17 mouse cellular contexts compared by ENCODE assay signal in genomic region chr15:85966032-85966431, GRCm38 (mm10).
"Had no signal": no experiment of that assay in that cellular context is flagged by ENCODE, and none has a peak within 500 bp of the region (broad histone marks: within the 10 kb centered on the region; RNA-seq: fewer than 3 reads in every experiment).

No protein-coding gene starts in this region.

- H3K36me3 ChIP-seq: liver, embryonic 13.5 days; midbrain, embryonic 15.5 days; neural tube, embryonic 13.5 days had no signal

- DNase-seq: kidney, postnatal 10 days; kidney, postnatal 36 days; layer of hippocampus, postnatal 36 days; liver, embryonic 13.5 days; lung, adult 2 months; lung, postnatal 14 days; lung, postnatal 4 days; retina, postnatal 1 day; right cerebral cortex, postnatal 25 days; spleen, adult 18-20 months; thymus, postnatal 25 days had no signal

- H3K4me3 ChIP-seq: kidney, embryonic 15.5 days; left cerebral cortex, adult 2 months; liver, embryonic 13.5 days; midbrain, embryonic 12.5 days; midbrain, embryonic 15.5 days; myocyte; neural tube, embryonic 13.5 days had no signal

- H3K27ac ChIP-seq: kidney, embryonic 15.5 days; left cerebral cortex, adult 2 months; liver, embryonic 13.5 days; midbrain, embryonic 12.5 days; midbrain, embryonic 15.5 days; neural tube, embryonic 13.5 days had no signal

- H3K9ac ChIP-seq: kidney, embryonic 15.5 days; liver, embryonic 13.5 days; midbrain, embryonic 12.5 days; midbrain, embryonic 15.5 days; neural tube, embryonic 13.5 days had no signal

- H3K9me3 ChIP-seq: kidney, embryonic 15.5 days; liver, embryonic 13.5 days; midbrain, embryonic 12.5 days; midbrain, embryonic 15.5 days; neural tube, embryonic 13.5 days had no signal

- H3K27me3 ChIP-seq: kidney, embryonic 15.5 days; liver, embryonic 13.5 days; midbrain, embryonic 12.5 days; midbrain, embryonic 15.5 days; neural tube, embryonic 13.5 days had no signal

- ATAC-seq: midbrain, embryonic 15.5 days had no signal

- H3K4me2 ChIP-seq: kidney, embryonic 15.5 days; liver, embryonic 13.5 days; midbrain, embryonic 12.5 days; midbrain, embryonic 15.5 days; neural tube, embryonic 13.5 days had no signal
